Mouse (Mus musculus): ENCODE measurements around the gene Rplp2.

Gene Rplp2

DNA sequence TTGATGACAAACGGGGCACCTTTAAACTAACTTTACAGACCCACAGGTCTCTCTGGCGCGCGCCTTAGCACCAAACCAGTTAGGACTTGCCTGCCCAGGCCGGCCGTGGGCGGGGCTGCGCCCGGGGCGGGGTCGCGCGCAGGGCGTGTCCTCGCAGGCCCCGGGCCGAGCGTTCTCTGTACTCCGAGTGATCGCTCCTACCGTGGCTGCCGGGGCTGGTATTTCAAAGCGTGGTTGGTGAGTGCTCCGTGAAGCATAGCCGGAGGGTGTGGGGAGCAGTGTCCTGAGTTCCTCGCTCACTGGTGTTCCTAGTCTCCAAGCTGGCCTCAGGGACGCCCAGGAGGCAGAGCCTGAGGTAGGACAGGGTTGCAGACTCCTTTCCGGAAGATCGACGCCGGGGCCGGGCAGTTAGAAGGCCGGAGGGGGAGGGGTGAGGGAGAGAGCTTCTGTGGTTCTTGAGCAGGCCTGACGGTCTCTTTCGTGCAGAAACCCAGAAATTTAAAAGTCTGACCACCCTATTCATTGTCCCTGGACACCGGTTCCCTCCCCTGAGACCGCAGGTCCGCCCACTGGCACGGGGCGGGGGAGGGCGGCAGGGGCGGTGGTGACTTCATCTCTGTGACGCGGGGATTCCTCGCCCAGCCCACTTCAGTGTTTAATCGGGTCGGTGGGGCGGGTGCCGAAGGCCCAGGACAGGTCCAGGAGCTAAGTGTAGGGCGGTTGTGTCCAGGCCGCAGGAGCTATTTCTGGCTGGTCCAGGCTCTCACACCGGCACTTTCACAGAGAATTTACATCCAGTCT lies 20.3 kb downstream of the Rplp2 start, which contains the start of gene Cd151:
Gene Cd151, plus strand, starts transcription at position 163 of the 801 bp plus-strand sequence.
- DNase-seq (ENCODE audit: low spot score in 2 of 2): peak; percentile 74 to 75

DNA sequence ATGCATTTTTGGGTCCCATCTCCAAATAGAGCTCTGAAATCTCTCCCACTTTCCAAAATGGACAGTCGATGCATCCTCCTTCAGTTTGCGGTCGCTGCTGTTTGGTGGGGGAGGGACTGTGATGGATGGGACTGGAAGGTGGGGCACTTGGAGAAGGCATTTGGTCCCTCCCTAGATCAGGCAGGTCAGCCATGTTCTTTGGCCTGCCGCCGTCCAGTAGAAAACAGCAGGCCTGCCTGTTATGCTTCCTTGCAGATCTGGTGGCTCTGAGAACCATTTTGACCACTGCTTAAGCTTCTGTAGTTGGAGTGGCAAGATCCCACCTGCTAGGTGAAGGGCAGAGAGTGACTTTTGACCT lies 21.0 kb downstream of the Rplp2 start:
- no peak for DNase-seq (ENCODE audit: low spot score in 2 of 2)

DNA sequence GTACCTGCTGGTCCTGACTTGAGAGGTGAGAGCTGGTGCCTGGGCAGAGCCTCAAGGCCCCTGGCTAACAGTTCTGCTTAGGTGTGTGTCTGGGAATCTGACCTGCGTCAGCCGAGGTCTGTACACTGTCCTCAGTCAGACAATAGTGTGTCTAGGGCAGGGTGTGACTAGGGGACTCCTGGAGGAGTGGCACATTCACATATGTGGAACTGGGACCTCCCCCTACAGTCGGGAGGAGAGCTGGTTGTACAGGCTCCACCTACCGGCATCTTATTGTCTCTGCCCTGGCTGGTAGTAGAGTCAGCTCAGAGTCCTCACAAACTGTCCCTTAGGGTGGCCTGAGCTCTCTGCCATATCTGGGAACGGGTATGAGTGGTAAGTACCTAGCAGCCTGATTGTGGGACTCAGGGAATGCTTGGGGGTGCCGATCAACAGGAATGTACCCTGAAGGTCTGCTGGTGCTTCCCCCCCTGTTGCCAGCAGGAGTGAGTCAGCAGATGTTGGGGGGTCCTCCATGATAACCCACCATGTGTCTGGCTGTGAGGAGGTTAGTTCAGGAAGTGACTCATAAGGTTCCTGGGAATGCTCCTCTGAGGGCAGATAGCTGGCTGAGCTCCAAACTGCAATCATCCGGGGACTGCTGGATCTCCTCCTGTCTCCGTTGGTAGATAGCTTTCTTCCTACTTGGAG lies 21.5 kb downstream of the Rplp2 start:
- peak; percentile 45 to 59 for DNase-seq (ENCODE audit: low spot score in 2 of 2)

DNA sequence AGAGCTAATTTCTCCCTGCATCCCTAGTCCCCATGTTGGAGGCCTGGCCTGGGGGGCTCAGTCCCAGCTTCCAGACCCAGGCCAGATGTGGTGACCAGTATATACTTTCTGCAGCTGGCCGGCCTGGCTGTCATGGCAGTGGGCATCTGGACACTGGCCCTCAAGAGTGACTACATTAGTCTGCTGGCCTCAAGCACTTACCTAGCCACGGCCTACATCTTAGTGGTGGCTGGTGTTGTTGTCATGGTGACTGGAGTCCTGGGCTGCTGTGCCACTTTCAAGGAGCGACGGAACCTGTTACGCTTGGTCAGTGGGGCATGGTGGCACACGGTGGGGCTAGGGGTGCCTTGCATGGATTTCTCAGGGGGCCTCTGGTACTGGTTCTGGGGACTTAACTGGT lies 22.2 kb downstream of the Rplp2 start:
- no peak for DNase-seq (ENCODE audit: low spot score in 2 of 2)

DNA sequence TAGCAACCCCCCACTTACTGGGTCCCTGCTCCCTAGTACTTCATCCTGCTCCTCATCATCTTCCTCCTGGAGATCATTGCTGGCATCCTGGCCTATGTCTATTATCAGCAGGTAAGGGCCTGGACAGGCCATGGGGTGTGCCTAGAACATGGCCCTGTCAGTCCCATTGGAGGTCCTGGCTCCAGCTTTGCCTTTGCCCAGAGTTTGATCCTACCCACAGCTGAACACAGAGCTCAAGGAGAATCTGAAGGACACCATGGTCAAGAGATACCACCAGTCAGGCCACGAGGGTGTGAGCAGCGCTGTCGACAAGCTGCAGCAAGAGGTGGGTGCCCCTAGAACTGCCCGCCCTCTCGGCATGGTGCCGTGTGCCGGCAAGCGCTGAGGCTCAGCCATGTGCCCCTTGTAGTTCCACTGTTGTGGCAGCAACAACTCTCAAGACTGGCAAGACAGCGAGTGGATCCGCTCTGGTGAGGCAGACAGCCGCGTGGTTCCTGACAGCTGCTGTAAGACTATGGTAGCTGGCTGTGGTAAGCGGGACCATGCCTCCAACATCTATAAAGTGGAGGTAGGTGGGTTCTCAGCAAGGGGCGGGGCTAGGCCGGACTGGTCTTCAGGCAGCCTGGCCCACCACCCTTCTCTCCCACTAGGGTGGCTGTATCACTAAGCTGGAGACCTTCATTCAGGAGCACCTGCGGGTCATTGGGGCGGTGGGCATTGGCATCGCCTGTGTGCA lies 22.9 kb downstream of the Rplp2 start:
- DNase-seq (ENCODE audit: low spot score in 2 of 2): no peak

DNA sequence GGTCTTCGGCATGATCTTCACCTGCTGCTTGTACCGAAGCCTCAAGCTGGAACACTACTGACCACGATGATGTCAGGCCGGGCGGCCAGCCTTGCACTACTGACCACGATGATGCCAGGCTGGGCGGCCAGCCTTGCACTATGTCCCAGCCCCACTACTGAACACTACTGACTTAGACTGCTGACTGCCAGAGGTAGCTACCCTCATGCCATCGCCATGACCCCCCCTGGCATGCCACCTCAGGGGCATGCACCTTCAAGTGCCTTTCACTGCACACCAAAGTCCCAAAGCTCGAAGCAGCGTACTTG lies 23.4 kb downstream of the Rplp2 start:
- DNase-seq (ENCODE audit: low spot score in 2 of 2): no peak

DNA sequence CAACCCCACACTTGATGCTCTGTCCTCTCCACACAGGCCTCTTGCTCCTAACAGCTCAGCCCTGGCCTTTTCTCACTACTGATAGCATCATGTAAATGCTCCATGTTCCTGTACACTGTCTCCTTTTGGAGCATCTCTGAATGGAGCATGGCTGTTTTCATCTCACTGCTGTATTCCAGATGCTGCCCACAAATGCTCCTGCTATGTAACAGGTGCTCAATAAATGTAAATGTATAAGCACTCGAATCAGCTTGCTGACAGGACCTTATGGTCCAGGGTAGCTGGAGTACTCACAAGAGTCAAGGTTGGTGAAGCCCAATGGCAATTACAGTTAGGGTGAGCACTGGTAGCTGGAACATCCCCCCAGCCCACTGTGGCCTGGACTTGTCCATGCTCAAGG lies 24.1 kb downstream of the Rplp2 start:
- DNase-seq (ENCODE audit: low spot score in 2 of 2): no peak

DNA sequence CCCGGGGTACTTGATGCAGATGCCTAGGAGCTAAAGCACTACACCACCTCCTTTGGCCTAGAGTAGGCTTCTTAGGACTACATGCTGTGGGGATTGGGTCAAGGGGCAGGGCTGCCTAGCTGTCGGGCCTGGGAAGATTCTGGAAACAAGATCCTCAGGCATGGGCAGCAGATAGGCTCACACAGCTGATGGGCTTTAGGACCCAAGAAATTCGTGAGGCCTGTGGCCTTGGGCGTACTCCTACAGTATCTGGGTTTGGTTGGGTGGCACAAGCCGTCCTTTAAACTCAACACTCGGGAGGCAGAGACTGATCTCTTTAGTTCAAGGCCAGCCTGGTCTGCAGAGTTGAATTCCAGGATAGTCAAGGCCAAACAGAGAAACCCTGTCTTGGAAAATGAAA lies 25.1 kb downstream of the Rplp2 start:
- DNase-seq (ENCODE audit: low spot score in 2 of 2): no peak

DNA sequence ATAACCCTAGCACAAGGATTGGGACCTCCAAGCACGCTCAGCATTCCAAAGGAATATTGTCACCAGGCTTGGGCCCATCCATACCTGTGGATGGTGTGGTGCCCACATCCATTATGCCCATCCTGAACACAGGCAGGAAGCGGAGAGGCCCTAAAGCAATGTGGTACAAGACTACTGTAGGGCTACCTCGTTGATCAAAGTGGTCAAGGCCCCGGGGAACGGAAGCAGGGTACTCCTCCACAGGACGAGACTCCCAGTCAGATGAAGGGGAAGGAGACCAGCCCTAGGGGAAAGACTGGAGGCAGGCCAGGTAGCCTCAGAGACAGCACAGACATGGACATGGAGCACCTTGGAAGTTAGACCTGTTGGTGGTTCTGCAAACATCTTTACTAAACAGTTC lies 25.6 kb downstream of the Rplp2 start:
- no peak for DNase-seq (ENCODE audit: low spot score in 2 of 2)

DNA sequence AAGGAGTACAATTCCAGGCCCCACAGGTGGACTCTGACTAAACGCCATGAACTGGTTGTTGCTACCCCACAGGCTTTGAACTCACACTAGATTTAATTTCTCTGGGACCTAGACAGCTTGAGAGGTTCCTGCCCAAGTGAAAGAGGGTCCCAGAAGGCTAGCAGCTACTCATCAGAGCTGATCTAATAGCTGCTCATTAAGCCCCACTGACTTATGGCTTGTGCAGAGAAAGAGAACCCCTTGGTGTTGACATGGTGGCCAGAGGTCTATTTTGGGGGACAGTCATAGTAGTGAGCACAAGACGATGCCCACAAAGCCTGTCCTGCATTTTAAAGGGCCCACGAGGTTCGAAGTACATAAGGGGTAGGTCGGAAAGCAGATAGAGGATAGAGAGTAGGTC lies 27.0 kb downstream of the Rplp2 start:
- DNase-seq (ENCODE audit: low spot score in 2 of 2): no peak

DNA sequence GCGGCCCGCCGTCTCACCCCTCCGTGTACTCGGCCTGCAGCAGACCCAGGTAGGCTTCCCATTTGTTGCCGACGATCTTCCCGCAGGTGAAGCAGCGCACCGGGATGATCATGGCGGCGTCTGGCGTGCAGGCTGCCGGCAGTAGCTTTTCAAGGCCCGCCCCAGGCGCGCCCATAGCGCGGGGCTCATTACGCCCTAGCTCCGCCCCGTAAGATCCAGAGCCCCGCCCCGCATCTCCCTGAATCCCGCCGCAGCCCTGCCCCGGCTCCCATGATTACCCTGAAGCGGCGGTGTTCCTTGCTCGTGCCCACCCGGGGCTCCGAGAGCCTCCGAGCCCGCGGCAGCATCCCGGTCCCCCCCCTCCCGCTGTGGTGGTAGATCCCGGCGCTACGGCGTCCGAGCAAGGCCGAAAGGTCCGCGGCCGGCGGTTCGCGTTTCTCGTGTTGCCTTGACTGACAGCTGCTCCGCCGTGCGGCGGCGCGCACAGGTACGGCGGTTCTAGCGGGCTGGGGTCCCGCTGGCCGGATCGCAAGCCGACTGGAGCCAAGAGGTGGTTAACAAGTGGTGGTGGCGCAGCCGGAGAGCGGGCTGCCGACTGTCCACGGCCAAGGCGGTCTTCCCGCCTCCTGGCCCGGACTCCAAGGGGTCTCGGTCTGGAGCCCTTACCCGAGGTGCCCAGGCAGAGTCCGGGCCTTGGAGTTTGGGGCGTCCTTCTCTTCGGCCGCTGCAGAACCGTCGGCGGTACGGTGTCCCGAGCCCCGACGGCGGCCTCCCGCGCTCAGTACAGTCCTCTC lies 28.0 kb downstream of the Rplp2 start, which contains the start of the genes Polr2l and Tspan4:
Gene Polr2l, minus strand, starts transcription at position 122 of the 794 bp plus-strand sequence.
Gene Tspan4, plus strand, starts transcription at position 230 of the 794 bp plus-strand sequence.
- DNase-seq (ENCODE audit: low spot score in 2 of 2): peak; percentile 82 to 86

DNA sequence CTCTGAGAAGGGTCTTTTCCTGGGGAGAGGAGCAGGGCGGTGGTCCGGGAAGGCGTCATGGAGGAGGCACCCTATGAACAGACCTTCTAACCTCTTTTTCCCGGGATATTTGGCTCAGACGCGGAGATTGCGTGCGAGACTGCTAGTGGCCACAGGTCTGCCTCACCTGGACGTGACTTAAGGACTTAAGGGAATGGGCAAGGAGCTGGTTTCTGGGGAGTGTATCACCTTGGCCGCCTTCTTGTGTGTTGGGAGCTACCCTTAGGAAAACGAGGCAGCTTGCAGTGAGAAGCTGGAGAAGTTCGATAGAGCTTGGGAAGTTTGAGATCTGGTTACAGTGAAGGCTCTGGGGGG lies 28.6 kb downstream of the Rplp2 start:
- DNase-seq (ENCODE audit: low spot score in 2 of 2): no peak

DNA sequence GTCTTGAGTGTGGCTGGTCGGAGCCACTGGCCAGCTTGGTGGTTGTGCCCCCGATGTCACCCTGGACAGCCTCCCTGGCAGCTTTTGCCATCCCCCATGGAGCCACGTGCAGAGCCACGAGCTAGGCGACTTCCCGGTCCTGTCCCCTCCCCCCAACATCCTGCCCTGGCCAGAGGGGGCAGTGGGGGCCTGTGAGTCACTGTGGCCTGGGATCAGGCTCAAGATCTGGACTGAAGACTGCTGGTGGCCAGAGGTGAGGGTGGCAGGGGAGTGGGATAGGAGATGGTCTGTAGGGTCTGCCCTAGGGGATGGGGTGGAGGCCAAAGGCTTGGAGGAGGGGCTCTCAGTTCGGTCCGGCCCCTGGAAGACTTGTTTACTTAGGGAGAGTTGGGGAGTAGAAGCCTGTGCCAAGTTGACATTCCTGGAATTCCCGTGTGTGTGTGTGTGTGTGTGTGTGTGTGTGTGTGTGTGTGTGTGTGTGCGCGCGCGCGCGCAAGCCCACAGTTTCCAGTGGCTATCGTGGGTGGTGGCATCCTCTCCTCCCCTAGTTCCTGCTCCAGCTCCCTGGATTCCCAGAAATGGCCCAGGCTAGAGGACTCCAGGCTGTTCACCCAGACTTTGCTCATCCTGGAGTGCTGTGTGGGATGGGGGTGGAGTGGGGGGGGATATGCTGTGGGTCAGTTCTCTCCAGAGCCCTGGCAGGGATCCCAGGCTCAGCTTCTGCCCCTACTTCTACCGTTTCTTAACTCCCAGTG lies 29.2 kb downstream of the Rplp2 start:
- peak; percentile 45 to 53 for DNase-seq (ENCODE audit: low spot score in 2 of 2)

DNA sequence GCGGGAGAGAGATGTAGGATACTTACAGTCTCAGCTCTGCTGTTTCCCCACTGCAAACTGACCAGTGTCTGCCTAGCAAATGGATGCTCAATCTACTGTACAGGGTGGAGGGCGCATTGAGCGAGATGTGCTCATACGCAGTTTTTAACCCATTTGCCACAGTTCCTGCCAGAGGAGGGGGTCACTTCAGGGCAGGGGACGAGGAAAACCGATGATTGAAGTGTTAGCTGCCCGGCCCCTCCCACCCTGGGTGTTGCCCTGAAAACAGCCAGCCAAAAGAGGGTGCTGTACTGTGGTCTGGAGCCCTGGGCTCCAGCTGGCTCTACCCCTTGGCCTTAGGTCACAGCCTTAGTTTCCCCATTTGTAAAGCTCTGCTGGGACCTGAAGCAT lies 29.8 kb downstream of the Rplp2 start:
- no peak for DNase-seq (ENCODE audit: low spot score in 2 of 2)

DNA sequence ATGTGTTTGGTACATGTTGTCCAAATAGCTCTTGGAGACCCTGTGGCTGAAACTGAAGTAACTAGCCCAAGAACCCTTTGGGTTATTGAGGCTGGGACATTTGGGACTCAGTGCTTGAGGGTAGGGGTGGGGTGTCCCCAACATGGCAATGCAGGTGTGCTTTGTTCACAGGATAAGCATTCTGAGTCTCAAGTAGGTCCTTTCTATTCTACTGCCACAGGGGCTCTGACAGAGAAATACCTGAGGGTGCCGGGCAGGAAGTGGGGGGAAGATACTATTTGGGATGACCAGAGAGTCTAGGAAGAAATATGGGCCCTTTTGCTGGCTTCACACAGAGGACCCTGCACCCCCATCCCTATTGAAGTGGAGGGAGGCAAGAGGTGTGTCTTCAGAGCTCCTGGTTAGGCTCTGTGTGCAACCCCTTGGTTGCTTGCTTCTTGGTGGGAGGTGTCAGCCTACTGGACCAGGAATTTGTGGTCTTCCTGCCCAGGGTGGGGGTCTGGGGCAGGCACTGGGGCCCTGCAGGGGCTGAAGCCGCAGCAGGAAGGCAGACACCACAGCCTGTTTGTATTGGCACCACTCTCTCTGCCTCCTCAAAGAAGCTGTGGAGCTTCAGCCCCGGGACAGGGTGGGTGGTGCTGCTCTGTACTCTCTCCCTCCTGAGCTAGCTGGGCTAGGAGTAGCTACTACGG lies 30.6 kb downstream of the Rplp2 start:
- no peak for DNase-seq (ENCODE audit: low spot score in 2 of 2)

DNA sequence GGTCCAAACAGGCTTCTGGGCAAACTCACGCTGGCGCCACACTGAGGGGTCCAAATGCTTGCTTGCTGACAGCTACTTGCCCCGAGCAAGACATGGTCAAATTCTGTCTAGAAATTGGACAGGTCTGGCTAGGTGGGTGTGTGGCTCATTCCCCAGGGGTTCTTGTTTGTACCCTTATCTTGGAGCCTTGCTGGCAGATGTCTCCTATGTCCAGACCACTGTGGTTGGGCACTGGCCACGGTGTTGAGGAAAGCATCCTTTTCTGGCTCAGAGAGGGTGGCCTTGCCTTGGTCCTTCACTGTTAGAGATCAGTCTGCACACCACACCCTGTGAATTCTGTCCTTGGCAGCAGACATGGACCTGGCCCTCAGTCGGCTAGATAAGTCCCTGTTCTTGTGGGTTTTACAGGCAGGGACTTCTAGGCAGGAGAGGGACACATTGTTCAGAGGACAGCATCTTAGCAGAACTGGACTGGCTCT lies 31.1 kb downstream of the Rplp2 start:
- no peak for DNase-seq (ENCODE audit: low spot score in 2 of 2)

DNA sequence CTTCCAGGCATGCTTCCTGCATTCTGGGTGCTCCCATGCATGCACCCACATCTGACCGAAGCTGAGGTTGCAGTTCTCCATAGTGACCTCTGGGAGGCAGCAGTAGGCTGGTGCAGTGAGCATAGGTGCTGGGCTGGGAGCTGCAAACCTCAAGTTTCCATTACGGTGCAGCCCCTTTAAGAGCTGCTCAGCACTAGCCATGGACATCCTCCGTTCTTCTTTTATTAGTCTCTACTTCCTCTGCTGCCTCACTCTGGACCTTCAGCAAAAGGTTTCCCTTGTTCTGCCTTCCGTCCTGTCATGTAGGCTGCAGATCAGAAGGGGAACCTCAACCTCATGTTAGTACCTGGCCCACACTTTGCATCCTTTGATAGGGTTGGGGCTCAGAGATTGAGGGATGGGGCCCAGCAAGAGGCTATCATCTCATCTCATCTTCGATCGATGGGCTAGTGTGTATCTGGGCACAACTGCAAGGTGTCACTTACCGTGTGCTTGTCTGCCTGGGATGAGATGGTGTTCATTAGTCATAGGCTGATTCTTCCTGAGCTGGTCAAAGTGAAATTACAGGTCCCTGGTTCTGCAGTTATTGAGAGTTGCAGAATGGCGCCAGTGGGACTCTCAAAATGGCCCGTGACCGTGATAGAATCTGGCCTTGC lies 33.8 kb downstream of the Rplp2 start:
- DNase-seq (ENCODE audit: low spot score in 2 of 2): peak; percentile 69 to 75

DNA sequence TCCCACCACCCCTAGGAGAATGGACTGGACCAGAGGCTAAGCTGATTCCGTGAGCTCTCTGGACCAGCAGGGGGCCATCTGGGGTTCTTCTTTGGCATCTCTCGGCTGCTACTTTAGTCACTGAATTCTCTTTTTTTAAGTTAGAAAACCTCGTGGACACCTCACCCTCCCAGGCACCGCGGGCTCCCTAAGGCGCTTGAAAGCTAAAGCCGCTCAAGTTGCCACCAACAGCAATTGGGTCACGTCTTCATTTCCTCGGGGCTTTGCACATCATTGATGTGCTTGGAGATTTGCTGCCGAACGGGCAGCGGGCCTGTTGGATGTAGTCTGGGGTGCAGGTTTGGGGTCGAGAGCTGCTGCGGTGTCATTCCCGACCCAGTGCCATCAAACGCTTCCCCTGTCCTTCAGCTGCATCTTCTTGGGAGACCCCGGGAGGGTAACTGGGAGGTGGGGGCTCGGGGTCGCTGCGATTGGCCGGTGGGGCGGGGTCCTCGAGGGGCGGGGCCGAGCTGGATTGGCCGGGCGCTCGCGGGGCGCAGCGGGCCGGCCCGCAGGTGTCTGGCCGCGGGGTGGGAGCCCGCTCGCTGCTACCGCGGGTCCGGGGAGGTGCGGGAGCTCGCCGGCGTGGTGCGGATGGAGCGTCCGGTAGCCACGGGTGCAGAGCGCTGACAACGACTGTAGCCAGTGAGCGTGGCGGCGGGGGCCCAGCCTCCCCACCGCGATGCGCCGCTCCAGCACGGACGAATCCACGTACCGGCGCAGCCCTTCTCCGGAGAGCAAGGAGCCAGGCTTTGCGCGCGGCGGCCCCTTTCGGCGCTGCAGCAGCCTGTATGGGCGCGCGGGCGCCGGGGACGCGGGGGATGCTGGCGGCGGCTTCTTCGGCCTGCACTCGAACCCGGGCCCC lies 34.6 kb downstream of the Rplp2 start:
- peak; percentile 51 to 58 for DNase-seq (ENCODE audit: low spot score in 2 of 2)

DNA sequence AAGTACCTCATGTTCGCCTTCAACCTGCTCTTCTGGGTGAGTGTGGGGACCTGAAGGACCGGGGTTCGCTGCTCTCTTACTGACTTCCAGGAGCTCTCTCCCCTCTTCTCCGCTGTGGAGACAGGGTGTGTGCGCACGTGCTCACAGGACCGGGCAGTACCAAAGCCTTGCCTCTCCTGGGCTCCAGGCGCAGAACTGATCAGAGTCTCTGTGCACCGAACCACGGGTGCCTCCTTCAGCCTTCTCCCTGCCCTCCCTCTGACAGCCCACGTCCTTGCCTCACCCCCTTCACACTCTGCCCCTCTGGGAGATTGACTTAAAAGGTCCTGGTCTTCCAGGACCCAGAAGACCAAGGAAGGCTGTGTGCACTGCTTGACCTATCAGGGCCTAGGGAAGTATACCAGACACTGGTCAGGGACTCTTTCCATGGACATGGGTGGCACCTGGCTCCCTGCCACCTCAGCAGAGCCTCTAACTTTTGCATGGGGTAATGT lies 35.4 kb downstream of the Rplp2 start:
- no peak for DNase-seq (ENCODE audit: low spot score in 2 of 2)

Data from natural killer cell, adult 2 months (primary cell).